Mouse (Mus musculus) liver, postnatal 0 days (tissue): Measurements from ENCODE around the gene Tsen54.

Source experiments
- CTCF ChIP-seq: sonication (generic); IDR thresholded peaks from 2 replicates; pipeline ENCODE4 v1.5.1; 2016; ENCODE audit warnings: antibody characterized with exemption, low read depth
- EP300 ChIP-seq: IDR thresholded peaks from 2 replicates; pipeline ENCODE4 v1.6.1; 2016; ENCODE audit warnings: antibody characterized with exemption, low read depth, mild to moderate bottlenecking

DNA sequence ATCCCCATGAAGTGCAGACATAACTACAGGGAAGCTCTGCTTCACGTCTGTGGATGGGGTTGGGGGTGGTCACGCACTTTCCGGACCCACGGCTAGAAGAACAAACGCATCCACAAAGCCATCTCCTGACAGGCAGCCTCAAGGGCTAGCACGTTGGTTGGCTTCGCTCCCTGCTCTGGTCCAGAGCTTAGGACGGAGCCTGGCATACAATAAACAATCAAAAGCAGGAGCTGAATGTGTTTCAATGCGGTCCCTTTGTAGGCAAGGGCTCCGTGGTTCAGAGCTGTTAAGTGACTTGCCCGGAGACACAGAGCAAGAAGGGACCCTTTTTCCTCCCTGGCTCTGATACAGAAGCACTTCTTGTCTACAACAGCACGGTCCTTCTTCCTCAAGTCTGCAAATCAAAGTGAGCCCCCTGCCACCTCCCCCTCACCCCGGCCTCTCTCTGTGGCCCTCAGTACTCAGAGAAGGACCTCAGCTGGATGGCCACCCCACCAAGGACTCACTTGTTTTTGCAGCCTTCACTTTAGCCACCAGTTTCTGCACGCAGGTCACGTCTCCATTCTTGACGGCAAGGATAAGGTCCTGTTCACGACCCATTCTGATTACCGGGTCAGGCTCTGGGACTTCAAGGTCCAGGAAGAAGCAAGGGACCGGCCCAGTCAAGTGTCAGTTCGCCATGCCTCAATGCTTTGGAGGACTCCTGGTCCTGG lies 3.0 kb upstream of the Tsen54 start:
- TF ChIP-seq EP300: no peak
- TF ChIP-seq CTCF: no peak
